Mouse (Mus musculus) liver, embryonic 11.5 days (tissue): ENCODE results near the gene Lca5l. TPM values are rescaled to one million over a fixed set of nuclear protein-coding genes. Genes with fewer than 3 reads are reported as not detected.
"Not testable (repeated sequence)": the region's sequence is repeated elsewhere in the genome, so short reads cannot be mapped to it uniquely, and the experiment has no call there.

Experiments
- ATAC-seq: fragments of 200-750 bp; cut with Nextera tagmentation; replicated peaks from 2 replicates; pipeline ENCODE4 v1.8.0; 2017; ENCODE audit warnings: moderate number of reproducible peaks, mild to moderate bottlenecking, moderate TSS enrichment, moderate library complexity; ENCODE audit not compliant: low FRiP score
- DNase-seq: peaks from one replicate; pipeline ENCODE4 v3.0.0-alpha.2; 2017; ENCODE audit warnings: low spot score
- H3K27ac ChIP-seq: fragments of 300-500 bp; sonication (generic); 2 replicates; pipeline ENCODE4 v1.5.1; 2014; ENCODE audit warnings: mild to moderate bottlenecking, low read depth, low read length, control low read depth
- H3K27me3 ChIP-seq: fragments of 300-500 bp; sonication (generic); replicated peaks from 2 replicates; pipeline ENCODE4 v1.6.1; 2014; ENCODE audit warnings: low read length, mixed read lengths; ENCODE audit not compliant: control insufficient read depth, insufficient read depth
- H3K36me3 ChIP-seq: fragments of 300-500 bp; sonication (generic); 2 replicates; pipeline ENCODE4 v1.6.1; 2014; ENCODE audit warnings: mild to moderate bottlenecking, low read length, moderate library complexity, mixed read lengths; ENCODE audit not compliant: control insufficient read depth, insufficient read depth
- H3K4me1 ChIP-seq: fragments of 300-500 bp; sonication (generic); replicated peaks from 2 replicates; pipeline ENCODE4 v1.6.1; 2014; ENCODE audit warnings: low read length, mixed read lengths; ENCODE audit not compliant: control insufficient read depth, insufficient read depth
- H3K4me2 ChIP-seq: fragments of 300-500 bp; sonication (generic); 2 replicates; pipeline ENCODE4 v1.6.1; 2014; ENCODE audit warnings: mild to moderate bottlenecking, control low read depth, moderate library complexity
- H3K4me3 ChIP-seq: fragments of 300-500 bp; sonication (generic); 2 replicates; pipeline ENCODE4 v1.5.1; 2014; ENCODE audit warnings: low read depth, low read length, control low read depth
- H3K9ac ChIP-seq: fragments of 300-500 bp; sonication (generic); 2 replicates; pipeline ENCODE4 v1.6.1; 2014; ENCODE audit warnings: low read depth, low read length, control low read depth
- H3K9me3 ChIP-seq: fragments of 300-500 bp; sonication (generic); 2 replicates; pipeline ENCODE4 v1.6.1; 2016; ENCODE audit warnings: low read length, inconsistent platforms, mixed read lengths; ENCODE audit not compliant: control insufficient read depth
- WGBS: fragments of 180-500 bp; shearing (Covaris S2); extraction: QIAGEN DNeasy Blood & Tissue Kit; methylation state at CpG from one replicate; pipeline ENCODE4 v1.1.7; 2014; 5-methylcytosine and 5-hydroxymethylcytosine counted together
- polyA plus RNA-seq: library from polyadenylated mRNA; unstranded; fragments of >200 nt; fragmentation: Nextera tagmentation; extraction: Ambion mirVana; gene quantifications from 2 replicates; pipeline ENCODE4 v1.2.1, GENCODE M21; 2014

The Lca5l gene
- polyA plus RNA-seq, 1 experiment from 2014 or later: 0.32 TPM

DNA sequence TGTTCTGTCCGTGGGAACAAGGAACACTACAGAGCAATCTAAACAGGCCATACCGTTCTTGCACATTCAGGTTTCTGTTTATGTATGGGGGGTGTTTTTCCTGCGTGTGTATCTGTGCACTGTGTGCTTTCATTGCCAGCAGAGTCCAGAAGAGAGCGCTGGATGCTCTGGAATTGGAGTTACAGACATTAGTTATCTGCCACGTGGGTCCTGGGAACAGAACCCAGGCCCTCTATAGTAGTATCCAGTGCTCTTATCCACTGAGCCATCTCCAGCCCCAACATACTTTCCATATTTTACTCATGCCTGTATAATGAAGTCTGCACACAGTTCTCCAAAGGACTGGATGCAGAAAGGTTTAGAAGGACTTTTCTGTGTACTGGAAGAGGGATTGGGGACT, 46.3 kb downstream of the Lca5l start:
- Histone ChIP-seq H3K4me2 (peak overlapping the region; percentile 93), H3K9me3 (no peaks in the 10 kb centered on the region), H3K27me3 (no peaks in the 10 kb centered on the region), H3K9ac (peak overlapping the region; percentile 79), H3K4me1 (peaks cover 17% of the 10 kb centered on the region), H3K27ac (peak overlapping the region; percentile 32; the same call in 1 of the 2 replicates), H3K36me3 (no peaks in the 10 kb centered on the region), H3K4me3 (peak overlapping the region; percentile 91)
- DNase-seq (no peak), ATAC-seq (peak; percentile 9; the same call in 1 of the 2 replicates)
- under 1% methylated on average over 5 of the region's 5 CpGs for WGBS

GRCm38 (mm10) chr16:96145110-96145800, 46.8 kb downstream of the Lca5l start, which contains the start of gene Wrb:
TSS of gene Wrb (plus strand) at chr16:96145407.
- Histone ChIP-seq H3K9me3 (no peaks in the 10 kb centered on the region), H3K4me3 (peak within 1 kb of the TSS; percentile 91), H3K36me3 (no peaks in the 10 kb centered on the region), H3K4me1 (peaks cover 17% of the 10 kb centered on the region), H3K27me3 (no peaks in the 10 kb centered on the region), H3K27ac (peak within 1 kb of the TSS; percentile 32; the same call in 1 of the 2 replicates), H3K4me2 (peak within 1 kb of the TSS; percentile 93), H3K9ac (peak within 1 kb of the TSS; percentile 79)
- ATAC-seq: peak; percentile 98
- DNase-seq: peak; percentile 99
- WGBS: under 1% methylated on average over 68 of the region's 68 CpGs

GRCm38 (mm10) chr16:96144748-96145109, 47.3 kb downstream of the Lca5l start:
- peaks cover 17% of the 10 kb centered on the region for H3K4me1 ChIP-seq
- DNase-seq, H3K9ac ChIP-seq, H3K27me3 ChIP-seq, H3K4me2 ChIP-seq, H3K9me3 ChIP-seq, H3K27ac ChIP-seq, H3K36me3 ChIP-seq: not testable (repeated sequence)
- 24% methylated on average over 6 of the region's 6 CpGs for WGBS
- peak overlapping the region; percentile 91 for H3K4me3 ChIP-seq
- ATAC-seq: peak; percentile 18

GRCm38 (mm10) chr16:96128466-96128865, 63.6 kb downstream of the Lca5l start:
- Histone ChIP-seq H3K9me3 (no peaks in the 10 kb centered on the region), H3K4me1 (peaks cover 15% of the 10 kb centered on the region), H3K36me3 (peaks cover 24% of the 10 kb centered on the region), H3K9ac (peak overlapping the region; percentile 88), H3K4me3 (peak overlapping the region; percentile 90), H3K4me2 (peak overlapping the region; percentile 92), H3K27ac (peak overlapping the region; percentile 92), H3K27me3 (no peaks in the 10 kb centered on the region)
- 4% methylated on average over 9 of the region's 9 CpGs for WGBS
- DNase-seq (no peak), ATAC-seq (no peak)

GRCm38 (mm10) chr16:96127657-96128344, 64.3 kb downstream of the Lca5l start, which contains the start of gene Hmgn1:
TSS of gene Hmgn1 (minus strand) at chr16:96127729.
- DNase-seq (peak; percentile 97), ATAC-seq (peak; percentile 94)
- peak within 1 kb of the TSS; percentile 88 for H3K9ac ChIP-seq
- peaks cover 24% of the 10 kb centered on the region for H3K36me3 ChIP-seq
- H3K9me3 ChIP-seq: no peaks in the 10 kb centered on the region
- peaks cover 15% of the 10 kb centered on the region for H3K4me1 ChIP-seq
- no peaks in the 10 kb centered on the region for H3K27me3 ChIP-seq
- peak within 1 kb of the TSS; percentile 92 for H3K27ac ChIP-seq
- WGBS: under 1% methylated on average over 59 of the region's 72 CpGs
- H3K4me3 ChIP-seq: peak within 1 kb of the TSS; percentile 90
- H3K4me2 ChIP-seq: peak within 1 kb of the TSS; percentile 92

DNA sequence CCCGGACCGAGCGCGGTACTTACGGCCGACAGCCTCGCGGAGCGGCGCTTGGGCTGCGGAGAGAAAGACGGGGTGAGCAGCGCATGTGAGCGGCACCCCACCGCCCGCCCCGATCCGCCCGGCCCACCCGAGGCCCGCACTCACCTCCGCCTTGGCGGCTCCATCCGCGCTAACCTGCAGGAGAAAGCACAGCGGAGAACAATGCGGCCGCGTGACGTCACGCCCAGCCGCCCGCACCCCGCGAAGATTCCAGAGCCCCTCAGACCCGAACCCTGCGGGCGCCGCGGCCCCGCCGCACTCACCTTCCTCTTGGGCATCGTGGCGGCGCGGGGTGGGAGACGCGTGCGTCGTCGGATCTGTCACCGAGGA, 64.8 kb downstream of the Lca5l start:
- Histone ChIP-seq H3K9ac (peak overlapping the region; percentile 88), H3K4me3 (peak overlapping the region; percentile 90), H3K9me3 (no peaks in the 10 kb centered on the region), H3K27me3 (no peaks in the 10 kb centered on the region), H3K36me3 (peaks cover 24% of the 10 kb centered on the region), H3K4me1 (peaks cover 15% of the 10 kb centered on the region), H3K27ac (peak overlapping the region; percentile 92), H3K4me2 (peak overlapping the region; percentile 92)
- DNase-seq (no peak), ATAC-seq (peak; percentile 58)
- under 1% methylated on average over 51 of the region's 52 CpGs for WGBS

DNA sequence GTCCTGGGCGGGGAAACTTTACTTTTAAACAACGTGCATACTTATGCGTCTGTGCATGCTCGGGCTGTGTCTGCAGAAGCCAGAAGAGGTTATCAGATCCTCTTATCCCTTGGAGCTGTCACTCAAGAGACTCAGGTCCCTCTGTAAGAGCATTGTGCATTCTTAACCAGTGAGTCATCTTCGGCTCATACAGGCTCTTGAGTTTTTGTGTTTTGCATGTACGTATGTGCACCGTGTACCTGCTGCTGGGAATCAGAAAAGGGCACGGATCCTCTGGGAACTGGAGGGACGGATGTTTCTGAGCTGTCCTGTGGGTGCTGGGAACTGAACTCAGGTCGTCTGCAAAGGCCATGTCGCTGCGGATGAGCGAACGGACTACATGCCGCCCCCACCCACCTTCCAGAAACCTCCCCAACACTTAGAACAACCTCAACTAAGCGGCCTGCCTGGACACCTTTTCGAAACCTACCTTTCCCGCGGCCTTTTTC, 65.3 kb downstream of the Lca5l start:
- WGBS: 4% methylated on average over 19 of the region's 19 CpGs
- no peaks in the 10 kb centered on the region for H3K9me3 ChIP-seq
- no peak for ATAC-seq

GRCm38 (mm10) chr16:96120022-96120623, 71.9 kb downstream of the Lca5l start:
- ATAC-seq: no peak
- Histone ChIP-seq H3K36me3 (peaks cover 19% of the 10 kb centered on the region), H3K4me3 (no peak overlapping the region), H3K27ac (no peak overlapping the region), H3K4me2 (no peak overlapping the region), H3K9ac (no peak overlapping the region), H3K9me3 (no peaks in the 10 kb centered on the region), H3K27me3 (no peaks in the 10 kb centered on the region), H3K4me1 (no peaks in the 10 kb centered on the region)
- DNase-seq: no peak
- WGBS: 70% methylated on average over 4 of the region's 4 CpGs

More for the DNA sequence above, 65.3 kb downstream of the Lca5l start:
- peak; percentile 60 for DNase-seq
- no peaks in the 10 kb centered on the region for H3K27me3 ChIP-seq
- peak overlapping the region; percentile 92 for H3K27ac ChIP-seq
- H3K36me3 ChIP-seq: peaks cover 24% of the 10 kb centered on the region
- peak overlapping the region; percentile 90 for H3K4me3 ChIP-seq
- H3K4me1 ChIP-seq: peaks cover 15% of the 10 kb centered on the region
- peak overlapping the region; percentile 88 for H3K9ac ChIP-seq
- peak overlapping the region; percentile 92 for H3K4me2 ChIP-seq
